Mouse (Mus musculus) ovary, postnatal 36 days (tissue): Measurements from ENCODE around the gene Sgsm3.
A peak's percentile ranks its signal among the peaks of the same experiment; 100 is the strongest.

Experiments
- DNase-seq: peaks from one replicate; pipeline ENCODE4 v3.0.0; 2022; ENCODE audit warnings: low spot score, mixed read lengths

The Sgsm3 gene

GRCm38 (mm10) chr15:81026901-81027300 lies 49.3 kb downstream of the Sgsm3 start:
- no peak for DNase-seq

GRCm38 (mm10) chr15:81027378-81028173 lies 50.0 kb downstream of the Sgsm3 start:
- peak; percentile 67 for DNase-seq

GRCm38 (mm10) chr15:81030891-81031425 lies 53.4 kb downstream of the Sgsm3 start:
- peak; percentile 36 for DNase-seq

GRCm38 (mm10) chr15:81031611-81032010 lies 54.0 kb downstream of the Sgsm3 start:
- no peak for DNase-seq

GRCm38 (mm10) chr15:81032941-81033629 lies 55.5 kb downstream of the Sgsm3 start:
- DNase-seq, result no peak

DNA sequence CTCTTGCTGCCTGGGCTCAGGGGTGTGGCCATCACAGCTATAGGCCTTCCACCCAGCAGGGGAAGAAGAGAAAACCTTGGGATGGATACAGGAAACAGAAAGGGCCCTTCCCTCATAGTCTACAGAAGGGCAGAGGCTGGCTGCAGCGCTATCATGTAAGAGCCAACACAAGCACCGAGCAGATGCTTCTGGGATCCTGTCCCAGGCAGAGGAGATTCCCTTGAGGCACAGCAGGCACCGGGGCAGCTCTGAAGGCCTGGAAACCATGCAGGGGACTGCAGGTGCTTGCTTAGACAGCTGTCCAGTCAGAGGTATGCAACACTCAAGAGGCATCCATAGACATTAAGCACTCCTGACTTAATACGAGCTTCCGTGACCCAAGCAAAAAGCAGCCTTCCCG lies 56.6 kb downstream of the Sgsm3 start:
- DNase-seq, result no peak

DNA sequence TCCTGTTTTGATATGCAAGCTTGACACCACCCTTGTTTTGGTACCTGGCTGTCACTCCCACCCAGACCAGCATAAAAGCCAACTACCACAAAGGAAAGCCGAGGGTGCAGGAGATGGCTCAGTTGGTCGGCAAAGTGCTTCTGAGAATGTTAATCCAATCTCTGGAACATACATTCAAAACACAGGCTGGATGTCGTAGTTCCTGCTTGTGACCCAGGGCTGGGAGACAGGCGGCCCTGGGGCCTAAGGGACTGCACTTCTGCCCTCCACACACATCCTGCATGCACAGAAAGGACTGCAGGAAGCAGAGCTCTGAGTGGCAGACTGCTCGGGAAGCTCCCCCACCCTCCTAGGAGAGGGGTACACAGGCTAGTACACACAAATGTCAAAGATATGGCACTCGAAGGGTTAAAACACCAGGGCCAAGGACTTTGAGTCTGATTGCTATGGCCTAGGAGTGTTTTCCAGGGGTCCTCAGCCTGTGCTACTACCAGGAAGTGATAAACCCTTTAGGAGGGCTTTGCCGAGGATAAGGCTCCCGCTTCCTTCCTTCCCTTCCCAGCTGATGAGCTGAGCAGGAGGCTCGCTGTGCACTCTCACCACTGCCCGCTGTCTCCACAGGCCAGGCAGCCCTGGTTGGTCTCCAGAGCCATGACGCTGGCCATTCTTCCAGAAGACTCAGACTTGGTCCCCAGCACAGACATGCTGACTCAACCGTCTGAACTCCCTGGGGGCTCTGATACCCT lies 58.0 kb downstream of the Sgsm3 start:
- no peak for DNase-seq

- no peak for DNase-seq
Observed at GRCm38 (mm10) chr15:81038419-81038818, 60.9 kb downstream of the Sgsm3 start.

DNA sequence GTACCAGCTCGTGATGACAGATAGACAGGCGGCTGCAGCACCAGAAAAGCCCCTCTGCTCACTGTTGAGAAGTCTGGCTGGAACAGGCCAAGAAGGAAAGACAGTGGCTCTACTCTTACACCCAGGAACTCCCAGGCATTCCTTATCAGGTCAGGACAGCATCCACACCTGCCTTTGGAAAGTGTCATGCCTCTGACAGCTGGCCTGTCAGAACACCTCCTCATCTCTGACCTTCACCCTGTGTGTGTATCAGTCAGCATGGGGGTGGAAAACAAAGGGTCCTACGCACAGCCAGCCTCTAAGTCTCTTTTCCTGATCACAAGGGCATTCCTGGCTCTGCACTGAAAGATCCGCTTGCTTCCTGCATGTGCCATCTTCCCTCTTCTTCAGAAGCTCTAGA lies 64.2 kb downstream of the Sgsm3 start:
- no peak for DNase-seq

DNA sequence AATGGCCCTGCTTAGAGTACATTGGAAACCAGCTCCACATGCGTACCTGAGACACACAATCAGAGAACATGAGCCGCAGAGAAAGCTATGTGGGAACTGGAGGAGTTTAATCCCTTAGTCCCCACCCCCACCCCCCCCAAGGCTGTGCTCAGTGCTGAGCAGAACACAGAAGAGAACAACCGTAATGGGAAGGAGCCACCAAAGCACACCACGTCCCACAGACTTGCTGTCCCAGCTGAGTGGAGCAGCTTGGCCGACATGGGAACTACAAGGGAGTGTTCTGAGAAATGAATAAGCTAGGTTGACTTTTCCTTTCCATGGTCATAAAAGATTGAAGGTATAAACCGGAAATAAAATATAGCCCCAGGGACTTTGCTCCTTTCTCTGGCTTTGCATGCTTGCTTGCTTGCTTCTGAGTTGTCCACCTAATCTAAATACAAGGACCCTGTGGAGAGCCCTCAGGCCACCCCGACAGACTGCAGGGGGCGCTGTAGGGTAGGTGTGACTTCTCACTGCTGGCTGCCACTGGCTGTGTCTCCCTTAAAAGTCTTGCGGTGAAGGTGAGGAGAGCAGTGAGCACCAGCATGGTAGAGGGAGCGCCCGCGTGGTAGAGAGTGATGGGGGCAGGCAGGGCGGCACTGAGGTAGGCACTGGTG lies 64.8 kb downstream of the Sgsm3 start:
- peak; percentile 46 for DNase-seq

GRCm38 (mm10) chr15:81044446-81044845 lies 66.9 kb downstream of the Sgsm3 start:
- no peak for DNase-seq

DNA sequence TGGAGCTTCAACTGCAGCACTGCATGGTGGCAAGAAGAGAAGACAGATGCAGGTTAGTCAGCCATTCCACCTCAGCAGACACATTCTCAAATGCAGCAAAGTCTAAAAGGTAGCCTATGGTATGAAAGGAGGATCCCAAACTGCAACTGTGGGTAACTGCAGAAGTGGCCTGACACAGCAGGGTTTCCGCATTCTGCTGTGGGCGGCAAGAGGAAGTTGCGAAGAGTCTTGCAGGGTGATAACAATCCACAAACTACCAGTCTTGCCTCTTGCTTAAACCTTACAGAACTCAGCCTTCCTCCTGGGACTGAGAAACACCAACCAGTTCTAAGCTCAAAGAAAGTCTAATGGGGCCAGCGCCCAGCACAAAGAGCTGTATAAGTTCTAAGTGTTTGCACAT lies 67.8 kb downstream of the Sgsm3 start:
- no peak for DNase-seq

- DNase-seq, result no peak
Observed at GRCm38 (mm10) chr15:81046061-81046460, 68.5 kb downstream of the Sgsm3 start.

- no peak for DNase-seq
Observed at GRCm38 (mm10) chr15:81047497-81047896, 69.9 kb downstream of the Sgsm3 start.

DNA sequence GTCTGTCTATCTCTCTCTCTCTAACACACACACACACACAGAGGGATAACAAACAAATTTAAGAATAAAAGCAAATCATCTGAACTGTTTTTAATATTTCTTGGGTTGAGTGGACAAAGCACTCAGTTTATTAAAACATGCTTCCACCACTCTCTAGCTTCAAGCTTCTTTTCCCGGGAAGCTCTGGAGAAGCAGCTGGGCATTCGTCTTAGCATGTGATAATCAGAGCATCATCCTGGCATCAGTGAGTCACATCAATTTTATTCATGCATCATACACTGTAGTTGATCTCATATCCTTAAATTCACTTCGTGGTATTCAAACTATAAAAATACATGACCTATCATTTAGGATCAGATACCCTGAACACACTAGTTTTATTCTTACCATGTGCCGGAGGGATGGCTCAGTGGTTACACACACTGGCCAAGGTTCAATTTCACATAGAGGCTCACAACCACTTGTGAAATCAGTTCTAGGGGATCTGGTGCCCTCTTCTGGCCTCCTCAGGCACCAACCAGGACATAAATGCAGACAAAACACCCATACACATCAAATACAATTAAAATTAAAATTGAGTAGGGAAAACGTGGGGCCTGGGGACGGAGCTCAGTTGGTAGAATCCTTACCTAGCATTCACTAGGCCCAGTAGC lies 72.0 kb downstream of the Sgsm3 start:
- no peak for DNase-seq

GRCm38 (mm10) chr15:81050488-81050887 lies 72.9 kb downstream of the Sgsm3 start:
- no peak for DNase-seq

- DNase-seq, result no peak
Observed at GRCm38 (mm10) chr15:81052491-81052890, 74.9 kb downstream of the Sgsm3 start.

GRCm38 (mm10) chr15:81055488-81055887 lies 77.9 kb downstream of the Sgsm3 start:
- DNase-seq, result no peak

DNA sequence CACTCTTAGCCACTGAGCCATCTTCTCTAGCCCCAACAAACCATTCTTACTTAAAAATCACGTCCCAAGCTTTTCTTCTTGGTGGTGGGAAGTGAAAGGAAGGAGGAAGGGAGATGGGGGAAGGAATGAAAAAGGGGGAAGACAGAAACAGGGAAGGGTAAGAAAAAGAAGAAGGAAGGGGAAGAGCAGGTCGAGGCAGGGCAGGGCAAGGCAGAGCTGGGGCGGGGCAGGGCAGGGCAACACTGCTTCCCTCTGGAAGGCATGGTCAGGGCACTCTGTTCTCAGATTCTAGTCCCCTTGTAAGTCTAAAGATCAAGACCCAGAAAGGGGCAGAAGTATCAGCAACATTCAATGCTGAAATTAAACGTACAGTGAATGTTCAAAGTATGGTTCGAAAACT lies 80.2 kb downstream of the Sgsm3 start:
- DNase-seq, result no peak

- DNase-seq, result no peak
Observed at GRCm38 (mm10) chr15:81060975-81061374, 83.4 kb downstream of the Sgsm3 start.
